Mouse (Mus musculus) intestine, embryonic 16.5 days (tissue): Measurements from ENCODE around the gene H60b. TPM values are rescaled to one million over a fixed set of nuclear protein-coding genes. Genes with fewer than 3 reads are reported as not detected.
"Not testable (repeated sequence)": the region's sequence is repeated elsewhere in the genome, so short reads cannot be mapped to it uniquely, and the experiment has no call there.

ENCODE experiments used
- ATAC-seq: fragments of 200-750 bp; cut with Nextera tagmentation; 2 replicates; pipeline ENCODE4 v1.8.0; 2017; ENCODE audit warnings: moderate TSS enrichment, moderate library complexity
- H3K27ac ChIP-seq: fragments of 300-500 bp; sonication (generic); 2 replicates; pipeline ENCODE4 v1.5.1; 2014; ENCODE audit warnings: mild to moderate bottlenecking, low read length
- H3K27me3 ChIP-seq: fragments of 300-500 bp; sonication (generic); replicated peaks from 2 replicates; pipeline ENCODE4 v1.6.1; 2014; ENCODE audit warnings: low read length, control low read depth, mixed read lengths; ENCODE audit not compliant: control insufficient read depth, insufficient read depth
- H3K36me3 ChIP-seq: fragments of 300-500 bp; sonication (generic); 2 replicates; pipeline ENCODE4 v1.6.1; 2014; ENCODE audit warnings: low read length, control low read depth; ENCODE audit not compliant: control insufficient read depth, insufficient read depth
- H3K4me1 ChIP-seq: fragments of 300-500 bp; sonication (generic); 2 replicates; pipeline ENCODE4 v1.6.1; 2014; ENCODE audit warnings: low read length, control low read depth, mixed read lengths; ENCODE audit not compliant: control insufficient read depth, insufficient read depth
- H3K4me2 ChIP-seq: fragments of 300-500 bp; sonication (generic); 2 replicates; pipeline ENCODE4 v1.6.1; 2014; ENCODE audit warnings: low read depth, low read length, control low read depth
- H3K4me3 ChIP-seq: fragments of 300-500 bp; sonication (generic); 2 replicates; pipeline ENCODE4 v1.5.1; 2014; ENCODE audit warnings: mild to moderate bottlenecking, low read length
- H3K9ac ChIP-seq: fragments of 300-500 bp; sonication (generic); 2 replicates; pipeline ENCODE4 v1.6.1; 2014; ENCODE audit warnings: low read depth, low read length
- H3K9me3 ChIP-seq: fragments of 300-500 bp; sonication (generic); 2 replicates; pipeline ENCODE4 v1.6.1; 2016; ENCODE audit warnings: low read length, control low read depth; ENCODE audit not compliant: control insufficient read depth
- WGBS: fragments of 180-500 bp; shearing (Covaris S2); extraction: QIAGEN DNeasy Blood & Tissue Kit; methylation state at CpG from one replicate; pipeline ENCODE4 v1.1.7; 2014; 5-methylcytosine and 5-hydroxymethylcytosine counted together
- polyA plus RNA-seq: library from polyadenylated mRNA; unstranded; fragments of >200 nt; fragmentation: Nextera tagmentation; extraction: Ambion mirVana; gene quantifications from 2 replicates; pipeline ENCODE4 v1.2.1, GENCODE M21; 2015

H60b gene
- polyA plus RNA-seq, 1 experiment from 2014 or later = 0.29 TPM

- H3K4me3 ChIP-seq, H3K36me3 ChIP-seq, H3K9me3 ChIP-seq, H3K27me3 ChIP-seq, H3K4me1 ChIP-seq, H3K9ac ChIP-seq, H3K27ac ChIP-seq, H3K4me2 ChIP-seq, ATAC-seq: not testable (repeated sequence)
- WGBS = 47% methylated on average over 8 of the region's 8 CpGs
Observed at GRCm38 (mm10) chr10:22270879-22271786, 112.7 kb downstream of the H60b start.

- Histone ChIP-seq H3K9ac (peak overlapping the region; percentile 54), H3K4me2 (peak overlapping the region; percentile 95), H3K4me3 (peak overlapping the region; percentile 54)
- peak; percentile 70 for ATAC-seq
- H3K9me3 ChIP-seq, H3K36me3 ChIP-seq, H3K27me3 ChIP-seq, H3K4me1 ChIP-seq, H3K27ac ChIP-seq: not testable (repeated sequence)
- under 1% methylated on average over 36 of the region's 37 CpGs for WGBS
Observed at GRCm38 (mm10) chr10:22272914-22273683, 114.7 kb downstream of the H60b start.

- no peak for ATAC-seq
- H3K4me3 ChIP-seq = peak overlapping the region; percentile 54
- no peaks in the 10 kb centered on the region for H3K9me3 ChIP-seq
- peaks cover 4% of the 10 kb centered on the region for H3K4me1 ChIP-seq
- peak overlapping the region; percentile 54; the same call in 1 of the 2 replicates for H3K9ac ChIP-seq
- H3K27me3 ChIP-seq = peaks cover 6% of the 10 kb centered on the region; the same call in 1 of the 2 replicates
- under 1% methylated on average over 41 of the region's 41 CpGs for WGBS
- no peaks in the 10 kb centered on the region for H3K36me3 ChIP-seq
- peak overlapping the region; percentile 95 for H3K4me2 ChIP-seq
- H3K27ac ChIP-seq = no peak overlapping the region
Observed at GRCm38 (mm10) chr10:22273684-22274305, 115.4 kb downstream of the H60b start.

- Histone ChIP-seq H3K27me3 (peaks cover 6% of the 10 kb centered on the region; the same call in 1 of the 2 replicates), H3K36me3 (no peaks in the 10 kb centered on the region), H3K4me3 (peak overlapping the region; percentile 54), H3K4me1 (peaks cover 4% of the 10 kb centered on the region), H3K9me3 (no peaks in the 10 kb centered on the region), H3K9ac (no peak overlapping the region), H3K4me2 (peak overlapping the region; percentile 95), H3K27ac (no peak overlapping the region)
- no peak for ATAC-seq
- 12% methylated on average over 19 of the region's 19 CpGs for WGBS
Observed at GRCm38 (mm10) chr10:22274445-22275057, 116.2 kb downstream of the H60b start.

GRCm38 (mm10) chr10:22278468-22278867 lies 120.1 kb downstream of the H60b start:
- not testable (repeated sequence) for ATAC-seq, H3K27ac ChIP-seq, H3K4me3 ChIP-seq, H3K27me3 ChIP-seq, H3K4me2 ChIP-seq, H3K9ac ChIP-seq, H3K36me3 ChIP-seq, H3K9me3 ChIP-seq, H3K4me1 ChIP-seq
- 85% methylated on average over 2 of the region's 2 CpGs for WGBS

- Histone ChIP-seq H3K4me2 (no peak overlapping the region), H3K27ac (no peak overlapping the region), H3K27me3 (no peaks in the 10 kb centered on the region), H3K9me3 (no peaks in the 10 kb centered on the region), H3K36me3 (no peaks in the 10 kb centered on the region), H3K4me1 (no peaks in the 10 kb centered on the region), H3K9ac (no peak overlapping the region), H3K4me3 (no peak overlapping the region)
- no peak for ATAC-seq
- WGBS = 51% methylated on average over 6 of the region's 6 CpGs
Observed at GRCm38 (mm10) chr10:22282816-22283215, 124.4 kb downstream of the H60b start.

GRCm38 (mm10) chr10:22295676-22296075 lies 137.3 kb downstream of the H60b start:
- no peak overlapping the region for H3K4me2 ChIP-seq
- H3K27ac ChIP-seq = no peak overlapping the region
- no peaks in the 10 kb centered on the region for H3K36me3 ChIP-seq
- 48% methylated on average over 1 of the region's 1 CpGs for WGBS
- H3K9ac ChIP-seq = no peak overlapping the region
- H3K27me3 ChIP-seq = no peaks in the 10 kb centered on the region
- no peak overlapping the region for H3K4me3 ChIP-seq
- no peak for ATAC-seq
- H3K4me1 ChIP-seq = no peaks in the 10 kb centered on the region
- H3K9me3 ChIP-seq = no peaks in the 10 kb centered on the region

- Histone ChIP-seq H3K4me2 (no peak overlapping the region), H3K36me3 (no peaks in the 10 kb centered on the region), H3K27ac (no peak overlapping the region), H3K4me3 (no peak overlapping the region), H3K9me3 (no peaks in the 10 kb centered on the region), H3K9ac (no peak overlapping the region), H3K4me1 (no peaks in the 10 kb centered on the region), H3K27me3 (no peaks in the 10 kb centered on the region)
- 74% methylated on average over 5 of the region's 5 CpGs for WGBS
- ATAC-seq = no peak
Observed at GRCm38 (mm10) chr10:22297033-22297762, 138.8 kb downstream of the H60b start.
